Comparison of ENCODE assay signal across 8 mouse cellular contexts in genomic region chr5:31192045-31192938, GRCm38 (mm10). TPM values are rescaled to one million over a fixed set of nuclear protein-coding genes. Genes with fewer than 3 reads are reported as not detected.
DNase-seq lines count a peak whose midpoint lies in the region; ATAC-seq and TF ChIP-seq lines count a peak whose summit lies in the region.

No protein-coding gene starts in this region.

- TF ChIP-seq POLR2A in myocyte (IDR thresholded peaks at IDR 0.05; ENCODE audit: insufficient read length, low read depth), result no peak

- H3ac ChIP-seq in myocyte (ENCODE audit: control insufficient read depth, insufficient read length), result peak overlapping the region; percentile 62

- H3K4me3 ChIP-seq in heart, embryonic 10.5 days, result peak overlapping the region; percentile 91
- peak overlapping the region; percentile 83 for H3K4me3 ChIP-seq in forebrain, embryonic 13.5 days
- H3K4me3 ChIP-seq in limb, embryonic 10.5 days, result peak overlapping the region; percentile 89
- H3K4me3 ChIP-seq in myocyte, result peak overlapping the region; percentile 95

- H3K4me2 ChIP-seq in forebrain, embryonic 13.5 days, result peak overlapping the region; percentile 95
- peak overlapping the region; percentile 75 for H3K4me2 ChIP-seq in myocyte (ENCODE audit: low read depth)

- H3K9me3 ChIP-seq in heart, embryonic 10.5 days, result no peaks in the 10 kb centered on the region
- no peaks in the 10 kb centered on the region for H3K9me3 ChIP-seq in forebrain, embryonic 13.5 days (replicated peaks)
- H3K9me3 ChIP-seq in limb, embryonic 10.5 days (replicated peaks), result no peaks in the 10 kb centered on the region

- no peak for DNase-seq in heart, embryonic 10.5 days (ENCODE audit: low spot score)
- DNase-seq in heart, adult 8-10 months (ENCODE audit: low spot score), result no peak
- DNase-seq in MEL-GATA-1-ER (ENCODE audit: extremely low read depth, low read depth), result peak; percentile 46
- no peak for DNase-seq in limb, embryonic 10.5 days (ENCODE audit: low spot score)
- no peak for DNase-seq in right cerebral cortex, adult 2 months (ENCODE audit: low spot score in 2 of 2)
- no peak for DNase-seq in cerebellum, adult 8-10 months

- no peaks in the 10 kb centered on the region for H3K27me3 ChIP-seq in heart, embryonic 10.5 days (ENCODE audit: insufficient read depth, poor library complexity, severe bottlenecking)
- no peaks in the 10 kb centered on the region for H3K27me3 ChIP-seq in forebrain, embryonic 13.5 days
- no peaks in the 10 kb centered on the region for H3K27me3 ChIP-seq in limb, embryonic 10.5 days (ENCODE audit: low read depth, poor library complexity, severe bottlenecking)
- no peaks in the 10 kb centered on the region for H3K27me3 ChIP-seq in myocyte (ENCODE audit: control insufficient read depth, insufficient read depth, insufficient read length)

- H3K79me2 ChIP-seq in myocyte (ENCODE audit: control insufficient read depth, insufficient read depth), result peaks cover 12% of the 10 kb centered on the region

- ATAC-seq in forebrain, embryonic 13.5 days, result no peak; the same call in 1 of the 2 replicates

- whole genome bisulfite sequencing in heart, embryonic 10.5 days, result 13% methylated on average over 42 of the region's 42 CpGs
- WGBS in forebrain, embryonic 13.5 days, result 18% methylated on average over 37 of the region's 42 CpGs
- WGBS in limb, embryonic 10.5 days, result 17% methylated on average over 42 of the region's 42 CpGs

- peaks cover 13% of the 10 kb centered on the region for H3K4me1 ChIP-seq in heart, embryonic 10.5 days
- peaks cover 24% of the 10 kb centered on the region for H3K4me1 ChIP-seq in forebrain, embryonic 13.5 days
- peaks cover 20% of the 10 kb centered on the region for H3K4me1 ChIP-seq in limb, embryonic 10.5 days

- peak overlapping the region; percentile 94 for H3K27ac ChIP-seq in heart, embryonic 10.5 days
- peak overlapping the region; percentile 73 for H3K27ac ChIP-seq in forebrain, embryonic 13.5 days
- H3K27ac ChIP-seq in limb, embryonic 10.5 days, result peak overlapping the region; percentile 91

- peaks cover 69% of the 10 kb centered on the region for H3K36me3 ChIP-seq in heart, embryonic 10.5 days
- H3K36me3 ChIP-seq in forebrain, embryonic 13.5 days (ENCODE audit: poor library complexity, severe bottlenecking), result peaks cover 72% of the 10 kb centered on the region
- H3K36me3 ChIP-seq in limb, embryonic 10.5 days, result peaks cover 74% of the 10 kb centered on the region
- H3K36me3 ChIP-seq in myocyte (ENCODE audit: control insufficient read depth, insufficient read depth), result peaks cover 31% of the 10 kb centered on the region

- peak overlapping the region; percentile 90 for H3K9ac ChIP-seq in forebrain, embryonic 13.5 days

TF ChIP-seq in myocyte, 11 proteins besides CTCF, POLR2A, EP300 and RAD21:
- peak in 2 of 3 experiments; percentile 27 to 40 for TF ChIP-seq MYOD1 (IDR thresholded peaks at IDR 0.05; ENCODE audit: control insufficient read depth in 1 of 3, insufficient read length in 2 of 3, low read depth in 2 of 3)
- no peak for TF ChIP-seq SRF (IDR thresholded peaks at IDR 0.05; ENCODE audit: control insufficient read depth, insufficient read length, low read depth)
- TF ChIP-seq CEBPB (IDR thresholded peaks at IDR 0.05; ENCODE audit: insufficient read depth, poor library complexity, severe bottlenecking), result no peak
- TF ChIP-seq MAX (IDR thresholded peaks at IDR 0.05; ENCODE audit: low read depth), result no peak
- TF ChIP-seq TCF12 (IDR thresholded peaks at IDR 0.05; ENCODE audit: insufficient read depth, poor library complexity, severe bottlenecking), result no peak
- peak; percentile 11 to 66 (median 42) for TF ChIP-seq MYOG (IDR thresholded peaks at IDR 0.05; ENCODE audit: control insufficient read depth in 1 of 3, insufficient read depth in 1 of 3, insufficient read length in 2 of 3, low read depth in 2 of 3)
- no peak for TF ChIP-seq E2F4 (IDR thresholded peaks at IDR 0.05; ENCODE audit: insufficient read depth)
- TF ChIP-seq USF1 (IDR thresholded peaks at IDR 0.05; ENCODE audit: low read depth), result no peak
- no peak for TF ChIP-seq REST (IDR thresholded peaks at IDR 0.05; ENCODE audit: insufficient read depth, insufficient read length)

RNA-seq across cellular contexts. Expression of gene Snx17, which starts 0.7 kb away (rescaled TPM):
- polyA plus RNA-seq in heart, embryonic 10.5 days (2016; fragmentation: Nextera tagmentation; extraction: Ambion mirVana), result 133 TPM in 2 replicates
- 10 to 100 TPM; 62.1 to 65.5 (median 62.7) TPM for total RNA-seq in heart, adult 8-10 months (2022)
- polyA plus RNA-seq in forebrain, embryonic 13.5 days (2015; fragmentation: Nextera tagmentation; extraction: Ambion mirVana), result 139 and 145 TPM in 2 replicates
- polyA plus RNA-seq in limb, embryonic 10.5 days (2016; fragmentation: Nextera tagmentation; extraction: Ambion mirVana), result 128 and 140 TPM in 2 replicates
- polyA plus RNA-seq in myocyte (2012; fragmentation: generic; extraction: Trizol), result 138 TPM

RNA-seq across cellular contexts. Expression of gene Eif2b4, which starts 0.9 kb away (rescaled TPM):
- polyA plus RNA-seq in heart, embryonic 10.5 days (2016; fragmentation: Nextera tagmentation; extraction: Ambion mirVana), result 73.4 and 77.6 TPM in 2 replicates
- 10 to 100 TPM; 40.2 to 53.8 (median 44.7) TPM for total RNA-seq in heart, adult 8-10 months (2022)
- polyA plus RNA-seq in forebrain, embryonic 13.5 days (2015; fragmentation: Nextera tagmentation; extraction: Ambion mirVana), result 75.8 and 77.9 TPM in 2 replicates
- 85.7 and 89.6 TPM in 2 replicates for polyA plus RNA-seq in limb, embryonic 10.5 days (2016; fragmentation: Nextera tagmentation; extraction: Ambion mirVana)
- polyA plus RNA-seq in myocyte (2012; fragmentation: generic; extraction: Trizol), result 60.2 TPM

RNA-seq across cellular contexts. Expression of gene Zfp513, which starts 9.8 kb away (rescaled TPM):
- polyA plus RNA-seq in heart, embryonic 10.5 days (2016; fragmentation: Nextera tagmentation; extraction: Ambion mirVana), result 7.3 and 11.0 TPM in 2 replicates
- total RNA-seq in heart, adult 8-10 months (2022), result 10 to 100 TPM in 1 of 4 experiments, 1 to 10 TPM in 3; 7.1 to 11.2 (median 8.1) TPM
- polyA plus RNA-seq in forebrain, embryonic 13.5 days (2015; fragmentation: Nextera tagmentation; extraction: Ambion mirVana), result 13.3 and 13.4 TPM in 2 replicates
- polyA plus RNA-seq in limb, embryonic 10.5 days (2016; fragmentation: Nextera tagmentation; extraction: Ambion mirVana), result 11.8 and 11.9 TPM in 2 replicates
- polyA plus RNA-seq in myocyte (2012; fragmentation: generic; extraction: Trizol), result 25.6 TPM

RNA-seq across cellular contexts. Expression of gene Gtf3c2, which starts 12.3 kb away (rescaled TPM):
- polyA plus RNA-seq in heart, embryonic 10.5 days (2016; fragmentation: Nextera tagmentation; extraction: Ambion mirVana), result 67.1 and 81.9 TPM in 2 replicates
- total RNA-seq in heart, adult 8-10 months (2022), result 10 to 100 TPM; 23.6 to 33.3 (median 26.4) TPM
- 76.5 and 86.9 TPM in 2 replicates for polyA plus RNA-seq in forebrain, embryonic 13.5 days (2015; fragmentation: Nextera tagmentation; extraction: Ambion mirVana)
- 120 and 136 TPM in 2 replicates for polyA plus RNA-seq in limb, embryonic 10.5 days (2016; fragmentation: Nextera tagmentation; extraction: Ambion mirVana)
- polyA plus RNA-seq in myocyte (2012; fragmentation: generic; extraction: Trizol), result 24.9 TPM

RNA-seq across cellular contexts. Expression of gene Gm29609, which starts 12.6 kb away (rescaled TPM):
- polyA plus RNA-seq in heart, embryonic 10.5 days (2016; fragmentation: Nextera tagmentation; extraction: Ambion mirVana), result 0.77 and 1.00 TPM in 2 replicates
- total RNA-seq in heart, adult 8-10 months (2022), result 1 to 10 TPM in 1 of 4 experiments, under 1 TPM in 3; 0.29 to 3.4 (median 0.55) TPM
- 1.5 and 1.9 TPM in 2 replicates for polyA plus RNA-seq in forebrain, embryonic 13.5 days (2015; fragmentation: Nextera tagmentation; extraction: Ambion mirVana)
- 1.0 and 1.3 TPM in 2 replicates for polyA plus RNA-seq in limb, embryonic 10.5 days (2016; fragmentation: Nextera tagmentation; extraction: Ambion mirVana)
- 2.6 TPM for polyA plus RNA-seq in myocyte (2012; fragmentation: generic; extraction: Trizol)
